Mouse (Mus musculus) kidney, embryonic 14.5 days (tissue): ENCODE data around the gene Ier5. TPM values are rescaled to one million over a fixed set of nuclear protein-coding genes. Genes with fewer than 3 reads are reported as not detected.

Experiments used
- ATAC-seq: fragments of 200-750 bp; cut with Nextera tagmentation; 2 replicates; pipeline ENCODE4 v1.8.0; 2017; ENCODE audit warnings: moderate number of reproducible peaks, mild to moderate bottlenecking, moderate TSS enrichment, moderate library complexity; ENCODE audit not compliant: low FRiP score, low TSS enrichment
- H3K27ac ChIP-seq: fragments of 300-500 bp; sonication (generic); 2 replicates; pipeline ENCODE4 v1.5.1; 2014; ENCODE audit warnings: low read depth, mild to moderate bottlenecking, low read length, moderate library complexity, mixed read lengths
- H3K27me3 ChIP-seq: fragments of 300-500 bp; sonication (generic); 2 replicates; pipeline ENCODE4 v1.6.1; 2014; ENCODE audit warnings: mild to moderate bottlenecking, low read length; ENCODE audit not compliant: control insufficient read depth, insufficient read depth
- H3K36me3 ChIP-seq: fragments of 300-500 bp; sonication (generic); 2 replicates; pipeline ENCODE4 v1.6.1; 2014; ENCODE audit warnings: low read length, mixed read lengths; ENCODE audit not compliant: control insufficient read depth, insufficient read depth
- H3K4me1 ChIP-seq: fragments of 300-500 bp; sonication (generic); 2 replicates; pipeline ENCODE4 v1.6.1; 2014; ENCODE audit warnings: low read length, mixed read lengths; ENCODE audit not compliant: control insufficient read depth, insufficient read depth
- H3K4me2 ChIP-seq: fragments of 300-500 bp; sonication (generic); replicated peaks from 2 replicates; pipeline ENCODE4 v1.6.1; 2014; ENCODE audit warnings: low read depth, mild to moderate bottlenecking, low read length
- H3K4me3 ChIP-seq: fragments of 300-500 bp; sonication (generic); 2 replicates; pipeline ENCODE4 v1.5.1; 2014; ENCODE audit warnings: mild to moderate bottlenecking, low read length
- H3K9ac ChIP-seq: fragments of 300-500 bp; sonication (generic); 2 replicates; pipeline ENCODE4 v1.6.1; 2014; ENCODE audit warnings: low read depth, mild to moderate bottlenecking, low read length, moderate library complexity
- H3K9me3 ChIP-seq: fragments of 300-500 bp; sonication (generic); 2 replicates; pipeline ENCODE4 v1.6.1; 2016; ENCODE audit warnings: low read length; ENCODE audit not compliant: control insufficient read depth
- WGBS: fragments of 180-500 bp; shearing (Covaris S2); extraction: QIAGEN DNeasy Blood & Tissue Kit; methylation state at CpG from one replicate; pipeline ENCODE4 v1.1.7; 2014; 5-methylcytosine and 5-hydroxymethylcytosine counted together
- polyA plus RNA-seq: library from polyadenylated mRNA; unstranded; fragments of >200 nt; fragmentation: Nextera tagmentation; extraction: Ambion mirVana; gene quantifications from 2 replicates; pipeline ENCODE4 v1.2.1, GENCODE M21; 2014

Ier5 gene
- polyA plus RNA-seq, 1 experiment from 2014 or later: 13.1 TPM

- Histone ChIP-seq H3K9me3 (no peaks in the 10 kb centered on the region), H3K27me3 (no peaks in the 10 kb centered on the region), H3K27ac (no peak overlapping the region), H3K4me1 (peaks cover 27% of the 10 kb centered on the region), H3K4me3 (no peak overlapping the region), H3K36me3 (no peaks in the 10 kb centered on the region), H3K9ac (no peak overlapping the region), H3K4me2 (no peak overlapping the region)
- WGBS: 86% methylated on average over 1 of the region's 1 CpGs
- no peak for ATAC-seq
These were observed 43.3 kb downstream of the Ier5 start for GRCm38 (mm10) chr1:155056166-155056565.

- Histone ChIP-seq H3K4me2 (no peak overlapping the region), H3K4me1 (peaks cover 38% of the 10 kb centered on the region), H3K9me3 (no peaks in the 10 kb centered on the region), H3K27ac (no peak overlapping the region), H3K27me3 (no peaks in the 10 kb centered on the region), H3K36me3 (no peaks in the 10 kb centered on the region), H3K4me3 (no peak overlapping the region), H3K9ac (no peak overlapping the region)
- no peak for ATAC-seq
- WGBS: 18% methylated on average over 3 of the region's 3 CpGs
These were observed 44.4 kb downstream of the Ier5 start for GRCm38 (mm10) chr1:155055041-155055440.

DNA sequence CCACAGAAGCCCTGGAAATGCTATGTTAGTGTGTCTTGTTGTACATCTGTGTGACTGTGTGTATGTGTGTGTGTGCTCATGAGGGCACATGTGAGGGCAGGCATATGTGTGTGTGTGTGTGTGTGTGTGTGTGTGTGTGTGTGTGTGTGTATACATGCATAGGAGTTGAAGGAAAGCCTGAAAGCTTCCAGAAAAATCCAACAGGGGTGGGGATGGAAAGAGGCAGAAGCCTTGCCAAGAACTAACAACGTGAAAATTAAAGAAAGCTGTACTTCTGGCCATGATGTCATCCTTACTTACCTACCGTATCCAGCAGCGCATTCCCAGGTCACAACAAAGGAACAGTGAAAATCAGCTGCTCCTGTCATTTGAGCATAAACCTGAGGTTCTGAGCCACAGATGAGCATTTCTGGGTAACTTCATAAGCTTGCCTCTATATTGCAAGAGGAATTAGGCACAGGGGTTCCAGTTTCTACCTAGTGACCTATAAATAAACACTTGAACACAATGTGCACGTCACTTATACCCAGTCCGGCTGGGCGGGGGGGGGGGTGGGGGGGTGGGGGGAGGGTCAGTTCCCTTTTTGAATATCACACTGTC, 45.0 kb downstream of the Ier5 start:
- no peak for ATAC-seq
- H3K27ac ChIP-seq: no peak overlapping the region
- peaks cover 43% of the 10 kb centered on the region for H3K4me1 ChIP-seq
- no peaks in the 10 kb centered on the region for H3K27me3 ChIP-seq
- no peak overlapping the region for H3K4me2 ChIP-seq
- H3K36me3 ChIP-seq: no peaks in the 10 kb centered on the region
- 45% methylated on average over 6 of the region's 6 CpGs for WGBS
- H3K9me3 ChIP-seq: no peaks in the 10 kb centered on the region
- H3K9ac ChIP-seq: no peak overlapping the region
- no peak overlapping the region for H3K4me3 ChIP-seq

DNA sequence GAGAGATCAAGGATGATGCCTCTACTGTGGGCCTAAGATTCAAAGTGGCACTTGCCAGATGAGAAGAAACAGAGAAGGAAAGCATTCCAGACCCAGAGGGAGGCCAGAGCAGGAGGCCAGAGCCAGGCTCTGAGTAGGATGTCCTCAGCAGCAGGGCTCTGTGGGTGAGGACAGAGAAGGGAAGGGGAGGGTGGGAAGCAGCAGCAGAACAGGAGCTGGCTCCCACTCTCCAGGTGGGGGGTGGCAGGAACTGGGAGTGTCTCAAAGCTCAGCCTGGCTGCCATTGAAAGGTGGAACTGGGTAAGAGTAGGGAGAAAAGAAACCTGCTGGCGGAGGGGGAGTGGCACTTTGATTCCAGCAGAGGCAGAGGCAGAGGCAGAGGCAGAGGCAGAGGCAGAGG, 46.1 kb downstream of the Ier5 start:
- peaks cover 44% of the 10 kb centered on the region for H3K4me1 ChIP-seq
- H3K4me3 ChIP-seq: no peak overlapping the region
- no peaks in the 10 kb centered on the region for H3K36me3 ChIP-seq
- no peaks in the 10 kb centered on the region for H3K9me3 ChIP-seq
- H3K27ac ChIP-seq: no peak overlapping the region
- H3K4me2 ChIP-seq: no peak overlapping the region
- no peaks in the 10 kb centered on the region for H3K27me3 ChIP-seq
- H3K9ac ChIP-seq: no peak overlapping the region
- no peak for ATAC-seq
- WGBS: 90% methylated on average over 1 of the region's 1 CpGs

DNA sequence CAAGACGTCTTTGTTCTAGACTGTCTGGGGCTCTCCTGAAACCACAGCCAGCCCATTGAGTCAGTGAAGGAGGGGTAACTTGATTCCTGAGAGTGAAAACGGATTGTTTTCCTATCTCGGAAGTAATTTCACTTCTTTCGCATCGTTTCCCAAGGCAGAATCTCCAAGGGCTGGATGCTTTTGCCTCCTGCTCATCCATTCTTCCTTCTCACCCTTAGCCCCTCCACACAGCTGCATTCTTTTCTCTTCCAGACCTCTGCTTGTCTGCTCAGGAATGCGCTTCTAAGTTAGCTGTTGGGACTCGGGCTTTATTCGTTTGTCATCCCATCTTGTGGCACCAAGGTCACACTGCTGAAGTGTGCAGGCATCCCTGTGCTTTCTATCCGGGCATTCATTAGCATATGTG, 46.7 kb downstream of the Ier5 start:
- H3K9me3 ChIP-seq: no peaks in the 10 kb centered on the region
- H3K4me3 ChIP-seq: no peak overlapping the region
- H3K27me3 ChIP-seq: no peaks in the 10 kb centered on the region
- no peaks in the 10 kb centered on the region for H3K36me3 ChIP-seq
- H3K4me1 ChIP-seq: peaks cover 44% of the 10 kb centered on the region
- peak overlapping the region; percentile 25; the same call in 1 of the 2 replicates for H3K9ac ChIP-seq
- peak overlapping the region; percentile 59; the same call in 1 of the 2 replicates for H3K27ac ChIP-seq
- ATAC-seq: no peak
- 13% methylated on average over 9 of the region's 9 CpGs for WGBS
- H3K4me2 ChIP-seq: no peak overlapping the region

- H3K27ac ChIP-seq: peak overlapping the region; percentile 59; the same call in 1 of the 2 replicates
- peaks cover 44% of the 10 kb centered on the region for H3K4me1 ChIP-seq
- H3K9me3 ChIP-seq: no peaks in the 10 kb centered on the region
- H3K27me3 ChIP-seq: no peaks in the 10 kb centered on the region
- H3K4me2 ChIP-seq: no peak overlapping the region
- 30% methylated on average over 4 of the region's 4 CpGs for WGBS
- H3K36me3 ChIP-seq: no peaks in the 10 kb centered on the region
- no peak for ATAC-seq
- no peak overlapping the region for H3K4me3 ChIP-seq
- H3K9ac ChIP-seq: peak overlapping the region; percentile 25; the same call in 1 of the 2 replicates
These were observed 47.2 kb downstream of the Ier5 start for GRCm38 (mm10) chr1:155052131-155052760.

- H3K9ac ChIP-seq: no peak overlapping the region
- ATAC-seq: peak; percentile 22
- WGBS: 29% methylated on average over 10 of the region's 10 CpGs
- H3K36me3 ChIP-seq: no peaks in the 10 kb centered on the region
- H3K27me3 ChIP-seq: no peaks in the 10 kb centered on the region
- peaks cover 44% of the 10 kb centered on the region for H3K4me1 ChIP-seq
- no peak overlapping the region for H3K4me2 ChIP-seq
- H3K4me3 ChIP-seq: no peak overlapping the region
- no peaks in the 10 kb centered on the region for H3K9me3 ChIP-seq
- peak overlapping the region; percentile 59; the same call in 1 of the 2 replicates for H3K27ac ChIP-seq
These were observed 47.7 kb downstream of the Ier5 start for GRCm38 (mm10) chr1:155051701-155052127.

GRCm38 (mm10) chr1:155050897-155051592, 48.4 kb downstream of the Ier5 start:
- H3K9ac ChIP-seq: no peak overlapping the region
- H3K4me1 ChIP-seq: peaks cover 44% of the 10 kb centered on the region
- no peak overlapping the region for H3K4me3 ChIP-seq
- H3K27me3 ChIP-seq: no peaks in the 10 kb centered on the region
- H3K27ac ChIP-seq: peak overlapping the region; percentile 59; the same call in 1 of the 2 replicates
- peak; percentile 13; the same call in 1 of the 2 replicates for ATAC-seq
- no peak overlapping the region for H3K4me2 ChIP-seq
- 63% methylated on average over 9 of the region's 9 CpGs for WGBS
- no peaks in the 10 kb centered on the region for H3K9me3 ChIP-seq
- H3K36me3 ChIP-seq: no peaks in the 10 kb centered on the region

DNA sequence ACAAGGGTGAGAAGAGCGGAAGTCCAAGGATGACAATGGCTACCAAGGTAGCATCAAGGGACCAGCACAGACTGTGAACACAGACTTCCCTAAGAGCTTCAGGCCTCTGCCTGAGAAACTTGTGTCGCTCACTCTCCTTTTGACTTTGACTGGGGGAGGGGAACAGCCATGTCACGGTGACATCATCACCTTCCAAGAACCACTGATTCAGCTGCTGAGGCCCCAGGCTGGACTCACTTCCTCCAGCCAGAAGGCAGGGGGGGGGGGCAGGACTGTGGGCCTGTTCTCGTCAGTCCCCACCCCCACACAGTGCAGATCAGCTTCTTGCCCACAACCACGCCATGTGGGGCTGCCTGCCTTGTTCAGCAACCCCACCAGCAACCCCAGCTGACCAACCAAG, 49.3 kb downstream of the Ier5 start:
- Histone ChIP-seq H3K9me3 (no peaks in the 10 kb centered on the region), H3K4me3 (no peak overlapping the region), H3K4me2 (no peak overlapping the region), H3K4me1 (peaks cover 42% of the 10 kb centered on the region), H3K36me3 (no peaks in the 10 kb centered on the region), H3K27me3 (no peaks in the 10 kb centered on the region), H3K27ac (no peak overlapping the region; the same call in 1 of the 2 replicates), H3K9ac (no peak overlapping the region)
- no peak for ATAC-seq
- 45% methylated on average over 5 of the region's 5 CpGs for WGBS
